Mouse (Mus musculus): ENCODE results near the gene Jak2. TPM values are rescaled to one million over a fixed set of nuclear protein-coding genes. Genes with fewer than 3 reads are reported as not detected.

The Jak2 gene
- polyA plus RNA-seq, 1 experiment from 2014 or later, result 17.4 TPM

- Histone ChIP-seq H3K27ac (no peak overlapping the region), H3K9ac (no peak overlapping the region), H3K27me3 (no peaks in the 10 kb centered on the region), H3K4me1 (peaks cover 27% of the 10 kb centered on the region), H3K9me3 (replicated peaks) (no peaks in the 10 kb centered on the region), H3K4me3 (no peak overlapping the region), H3K36me3 (no peaks in the 10 kb centered on the region), H3K4me2 (replicated peaks) (no peak overlapping the region)
- ATAC-seq (ENCODE audit: low FRiP score), result no peak
- WGBS, result 85% methylated on average over 7 of the region's 7 CpGs
Observed at GRCm38 (mm10) chr19:29255327-29256027, 3.8 kb downstream of the Jak2 start.

DNA sequence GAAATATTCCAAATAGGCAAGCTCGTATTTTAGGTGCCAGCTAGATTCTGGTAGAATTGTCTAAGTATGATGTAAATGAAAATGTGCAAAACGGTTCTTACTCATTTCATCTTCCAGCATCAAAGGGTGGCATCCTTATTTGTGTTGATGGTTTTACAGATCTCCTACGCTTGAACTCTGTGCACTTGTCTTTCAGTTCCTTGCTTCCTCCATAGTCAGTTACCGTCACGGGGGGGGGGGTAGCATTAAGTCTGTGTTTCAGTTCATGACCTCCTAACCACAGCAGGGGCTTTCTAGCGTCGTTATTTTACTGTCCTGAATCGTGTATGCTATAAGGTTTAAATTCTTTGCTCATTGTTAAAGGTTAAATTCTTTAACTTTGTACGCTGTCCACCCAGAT is 10.0 kb downstream of the Jak2 start:
- H3K4me1 ChIP-seq, result peaks cover 4% of the 10 kb centered on the region; the same call in 1 of the 2 replicates
- WGBS, result 73% methylated on average over 9 of the region's 9 CpGs
- no peak overlapping the region for H3K27ac ChIP-seq
- no peaks in the 10 kb centered on the region for H3K9me3 ChIP-seq (replicated peaks)
- ATAC-seq (ENCODE audit: low FRiP score), result no peak
- H3K27me3 ChIP-seq, result no peaks in the 10 kb centered on the region
- H3K4me3 ChIP-seq, result no peak overlapping the region
- no peak overlapping the region for H3K4me2 ChIP-seq (replicated peaks)
- no peak overlapping the region for H3K9ac ChIP-seq
- no peaks in the 10 kb centered on the region for H3K36me3 ChIP-seq

DNA sequence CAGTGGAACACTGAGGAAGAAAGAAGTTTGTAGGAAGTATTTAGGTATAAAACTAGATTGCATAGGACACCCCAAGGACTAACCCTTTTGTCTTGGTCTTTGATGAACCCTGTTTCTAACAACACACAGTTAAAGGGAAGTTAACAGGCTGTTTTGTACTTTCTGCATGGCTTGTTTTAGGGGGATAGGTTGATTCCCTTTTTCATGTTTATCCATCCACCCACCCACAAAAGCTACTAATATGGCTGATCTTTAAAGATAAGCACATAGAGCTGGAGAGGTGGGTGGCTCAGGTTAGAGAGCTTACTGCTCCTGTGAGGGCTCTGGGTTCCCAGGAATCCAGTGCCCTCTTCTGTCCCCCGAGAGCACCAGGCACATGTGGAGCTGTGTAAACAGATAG is 11.9 kb downstream of the Jak2 start:
- no peaks in the 10 kb centered on the region for H3K27me3 ChIP-seq
- no peaks in the 10 kb centered on the region for H3K9me3 ChIP-seq (replicated peaks)
- no peak for ATAC-seq (ENCODE audit: low FRiP score)
- H3K4me1 ChIP-seq, result peaks cover 4% of the 10 kb centered on the region; the same call in 1 of the 2 replicates
- H3K36me3 ChIP-seq, result no peaks in the 10 kb centered on the region
- H3K4me3 ChIP-seq, result no peak overlapping the region
- H3K27ac ChIP-seq, result no peak overlapping the region
- H3K9ac ChIP-seq, result no peak overlapping the region
- no peak overlapping the region for H3K4me2 ChIP-seq (replicated peaks)
- WGBS, result 84% methylated on average over 1 of the region's 1 CpGs

DNA sequence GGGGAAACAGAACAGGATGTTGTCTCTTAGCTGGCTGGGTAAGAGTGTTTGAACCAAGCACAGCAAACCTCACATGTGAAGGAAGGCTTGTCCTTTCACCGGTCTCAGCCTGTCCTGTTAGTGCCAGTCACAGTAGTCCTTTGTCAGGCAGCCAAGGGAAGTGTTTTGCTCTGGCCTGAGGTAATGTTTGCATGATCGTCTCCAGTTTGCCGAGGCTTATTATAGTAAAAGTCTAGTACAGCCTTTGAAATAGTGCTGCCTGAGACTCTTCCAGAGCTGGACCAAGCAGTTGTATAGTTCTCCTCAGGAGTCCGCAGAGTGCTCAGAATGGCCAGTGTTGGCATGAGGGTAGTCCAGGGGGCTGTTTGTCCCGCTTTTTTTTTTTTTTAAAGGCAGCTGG is 13.9 kb downstream of the Jak2 start:
- H3K4me2 ChIP-seq (replicated peaks), result no peak overlapping the region
- H3K4me1 ChIP-seq, result peaks cover 4% of the 10 kb centered on the region; the same call in 1 of the 2 replicates
- no peaks in the 10 kb centered on the region for H3K9me3 ChIP-seq (replicated peaks)
- no peaks in the 10 kb centered on the region for H3K27me3 ChIP-seq
- no peak overlapping the region for H3K9ac ChIP-seq
- WGBS, result 48% methylated on average over 5 of the region's 5 CpGs
- H3K27ac ChIP-seq, result no peak overlapping the region
- no peak for ATAC-seq (ENCODE audit: low FRiP score)
- H3K4me3 ChIP-seq, result no peak overlapping the region
- H3K36me3 ChIP-seq, result no peaks in the 10 kb centered on the region

DNA sequence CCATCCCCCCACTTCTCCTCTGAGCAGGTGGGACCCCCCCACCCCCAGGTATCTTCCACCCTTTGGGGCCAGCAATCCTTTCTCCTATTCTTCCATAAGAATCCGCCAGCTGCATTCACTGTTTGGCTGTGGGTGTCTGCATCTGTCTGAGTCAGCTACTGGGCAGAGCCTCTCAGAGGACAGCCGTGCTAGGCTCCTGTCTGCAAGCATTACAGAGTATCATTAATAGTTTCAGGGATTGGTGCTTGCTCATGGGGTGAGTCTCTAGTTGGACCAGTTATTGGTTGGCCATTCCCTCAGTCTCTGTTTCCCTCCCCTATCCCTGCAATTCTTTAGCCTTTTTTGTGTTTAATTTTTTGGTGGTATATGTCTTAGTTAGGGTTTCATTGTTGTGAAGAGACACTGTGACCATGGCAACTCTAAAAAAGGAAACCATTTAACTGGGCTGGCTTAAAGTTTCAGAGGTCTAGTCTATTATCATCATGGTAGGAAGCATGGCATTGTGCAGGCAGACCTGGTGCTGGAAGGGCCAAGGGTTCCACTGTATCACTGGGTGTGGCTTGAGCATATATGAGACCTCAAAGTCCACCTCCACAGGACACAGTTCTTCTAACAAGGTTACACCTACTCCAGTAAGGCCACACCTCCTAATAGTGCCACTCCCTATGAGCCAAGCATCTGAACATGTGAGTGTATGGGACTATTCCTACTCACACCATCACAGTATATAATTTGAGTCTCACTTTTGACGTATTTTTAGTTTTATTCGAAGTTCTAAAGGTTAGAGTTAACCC is 15.6 kb downstream of the Jak2 start:
- H3K4me2 ChIP-seq (replicated peaks), result no peak overlapping the region
- no peak overlapping the region for H3K9ac ChIP-seq
- WGBS, result 85% methylated on average over 4 of the region's 4 CpGs
- H3K27me3 ChIP-seq, result no peaks in the 10 kb centered on the region
- ATAC-seq (ENCODE audit: low FRiP score), result no peak
- no peaks in the 10 kb centered on the region for H3K9me3 ChIP-seq (replicated peaks)
- no peak overlapping the region for H3K4me3 ChIP-seq
- H3K4me1 ChIP-seq, result peaks cover 4% of the 10 kb centered on the region; the same call in 1 of the 2 replicates
- H3K36me3 ChIP-seq, result no peaks in the 10 kb centered on the region
- H3K27ac ChIP-seq, result no peak overlapping the region

GRCm38 (mm10) chr19:29268788-29269321 is 17.2 kb downstream of the Jak2 start:
- ATAC-seq (ENCODE audit: low FRiP score), result no peak

GRCm38 (mm10) chr19:29270226-29270625 is 18.6 kb downstream of the Jak2 start:
- no peak overlapping the region for H3K9ac ChIP-seq
- WGBS, result 55% methylated on average over 6 of the region's 6 CpGs
- no peak for ATAC-seq (ENCODE audit: low FRiP score)

More at GRCm38 (mm10) chr19:29268788-29269321, 17.2 kb downstream of the Jak2 start:
- no peaks in the 10 kb centered on the region for H3K36me3 ChIP-seq
- H3K27ac ChIP-seq, result no peak overlapping the region
- H3K9ac ChIP-seq, result no peak overlapping the region
- 90% methylated on average over 4 of the region's 4 CpGs for WGBS
- no peaks in the 10 kb centered on the region for H3K9me3 ChIP-seq (replicated peaks)
- peaks cover 4% of the 10 kb centered on the region; the same call in 1 of the 2 replicates for H3K4me1 ChIP-seq
- H3K4me2 ChIP-seq (replicated peaks), result no peak overlapping the region
- H3K4me3 ChIP-seq, result no peak overlapping the region
- no peaks in the 10 kb centered on the region for H3K27me3 ChIP-seq

GRCm38 (mm10) chr19:29271147-29271578 is 19.5 kb downstream of the Jak2 start:
- no peak for ATAC-seq (ENCODE audit: low FRiP score)
- no peaks in the 10 kb centered on the region for H3K36me3 ChIP-seq
- 88% methylated on average over 12 of the region's 12 CpGs for WGBS
- H3K27ac ChIP-seq, result no peak overlapping the region
- H3K4me3 ChIP-seq, result no peak overlapping the region
- no peak overlapping the region for H3K4me2 ChIP-seq (replicated peaks)
- H3K4me1 ChIP-seq, result no peaks in the 10 kb centered on the region
- H3K9me3 ChIP-seq (replicated peaks), result no peaks in the 10 kb centered on the region
- no peak overlapping the region for H3K9ac ChIP-seq
- no peaks in the 10 kb centered on the region for H3K27me3 ChIP-seq

More at GRCm38 (mm10) chr19:29270226-29270625, 18.6 kb downstream of the Jak2 start:
- Histone ChIP-seq H3K4me3 (no peak overlapping the region), H3K27ac (no peak overlapping the region), H3K36me3 (no peaks in the 10 kb centered on the region), H3K9me3 (replicated peaks) (no peaks in the 10 kb centered on the region), H3K4me2 (replicated peaks) (no peak overlapping the region), H3K27me3 (no peaks in the 10 kb centered on the region), H3K4me1 (peaks cover 4% of the 10 kb centered on the region; the same call in 1 of the 2 replicates)

- H3K36me3 ChIP-seq, result peaks cover 6% of the 10 kb centered on the region
- H3K9me3 ChIP-seq (replicated peaks), result no peaks in the 10 kb centered on the region
- no peaks in the 10 kb centered on the region for H3K27me3 ChIP-seq
- H3K27ac ChIP-seq, result no peak overlapping the region
- no peaks in the 10 kb centered on the region for H3K4me1 ChIP-seq
- H3K4me2 ChIP-seq (replicated peaks), result no peak overlapping the region
- 93% methylated on average over 3 of the region's 3 CpGs for WGBS
- no peak for ATAC-seq (ENCODE audit: low FRiP score)
- no peak overlapping the region for H3K9ac ChIP-seq
- no peak overlapping the region for H3K4me3 ChIP-seq
Observed at GRCm38 (mm10) chr19:29272011-29272809, 20.6 kb downstream of the Jak2 start.

GRCm38 (mm10) chr19:29276414-29276813 is 24.8 kb downstream of the Jak2 start:
- no peaks in the 10 kb centered on the region for H3K27me3 ChIP-seq
- H3K9ac ChIP-seq, result no peak overlapping the region
- H3K9me3 ChIP-seq (replicated peaks), result no peaks in the 10 kb centered on the region
- no peak for ATAC-seq (ENCODE audit: low FRiP score)
- H3K27ac ChIP-seq, result no peak overlapping the region
- 98% methylated on average over 4 of the region's 4 CpGs for WGBS
- H3K4me1 ChIP-seq, result no peaks in the 10 kb centered on the region
- peaks cover 10% of the 10 kb centered on the region for H3K36me3 ChIP-seq
- H3K4me3 ChIP-seq, result no peak overlapping the region
- H3K4me2 ChIP-seq (replicated peaks), result no peak overlapping the region

DNA sequence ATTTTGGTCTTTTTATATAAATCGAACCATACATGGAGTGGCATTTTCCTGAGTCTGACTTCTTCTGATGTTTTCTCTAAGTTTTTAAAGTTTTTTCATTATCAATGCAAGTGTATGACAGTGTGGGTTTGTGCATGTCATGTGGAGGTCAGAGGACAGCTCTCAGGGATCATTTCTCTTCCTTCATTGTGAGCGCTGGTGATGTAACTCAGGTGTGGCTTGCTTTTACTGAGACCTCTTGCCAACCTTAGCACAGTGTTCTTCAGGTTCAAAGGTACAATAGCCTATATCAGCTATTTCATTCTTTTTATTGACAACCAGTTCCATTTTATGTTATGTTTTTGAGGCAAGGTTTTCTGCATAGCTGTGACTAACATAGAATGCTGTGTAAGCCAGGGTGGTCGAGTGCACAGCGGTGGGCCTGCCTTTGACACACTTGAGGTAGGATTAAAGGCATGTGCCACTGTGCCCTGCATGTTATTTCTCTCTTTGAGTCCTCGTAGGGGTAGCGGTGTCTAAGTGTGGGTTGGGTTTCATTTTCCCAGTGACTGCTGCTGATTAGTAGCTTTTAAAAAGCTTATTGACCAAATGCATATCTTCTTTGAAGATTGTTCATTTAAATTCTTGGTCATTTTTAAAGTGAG is 27.4 kb downstream of the Jak2 start:
- Histone ChIP-seq H3K9ac (no peak overlapping the region), H3K4me1 (no peaks in the 10 kb centered on the region), H3K4me3 (no peak overlapping the region), H3K9me3 (replicated peaks) (no peaks in the 10 kb centered on the region), H3K27ac (no peak overlapping the region), H3K4me2 (replicated peaks) (no peak overlapping the region), H3K36me3 (peaks cover 10% of the 10 kb centered on the region), H3K27me3 (no peaks in the 10 kb centered on the region)
- 80% methylated on average over 6 of the region's 6 CpGs for WGBS
- ATAC-seq (ENCODE audit: low FRiP score), result no peak
